Mouse (Mus musculus) embryonic fibroblast, embryonic 13.5 days (primary cell): ENCODE results near the gene Map3k13.

Experiments
- CTCF ChIP-seq: IDR thresholded peaks from 2 replicates; pipeline ENCODE4 v1.5.1; 2011; ENCODE audit warnings: mild to moderate bottlenecking, control low read depth, low read length, moderate library complexity, borderline replicate concordance; ENCODE audit not compliant: insufficient read depth
- POLR2A ChIP-seq: IDR thresholded peaks from 2 replicates; pipeline ENCODE4 v1.6.1; 2011; ENCODE audit warnings: low read depth, mild to moderate bottlenecking, control low read depth, low read length, moderate library complexity

DNA sequence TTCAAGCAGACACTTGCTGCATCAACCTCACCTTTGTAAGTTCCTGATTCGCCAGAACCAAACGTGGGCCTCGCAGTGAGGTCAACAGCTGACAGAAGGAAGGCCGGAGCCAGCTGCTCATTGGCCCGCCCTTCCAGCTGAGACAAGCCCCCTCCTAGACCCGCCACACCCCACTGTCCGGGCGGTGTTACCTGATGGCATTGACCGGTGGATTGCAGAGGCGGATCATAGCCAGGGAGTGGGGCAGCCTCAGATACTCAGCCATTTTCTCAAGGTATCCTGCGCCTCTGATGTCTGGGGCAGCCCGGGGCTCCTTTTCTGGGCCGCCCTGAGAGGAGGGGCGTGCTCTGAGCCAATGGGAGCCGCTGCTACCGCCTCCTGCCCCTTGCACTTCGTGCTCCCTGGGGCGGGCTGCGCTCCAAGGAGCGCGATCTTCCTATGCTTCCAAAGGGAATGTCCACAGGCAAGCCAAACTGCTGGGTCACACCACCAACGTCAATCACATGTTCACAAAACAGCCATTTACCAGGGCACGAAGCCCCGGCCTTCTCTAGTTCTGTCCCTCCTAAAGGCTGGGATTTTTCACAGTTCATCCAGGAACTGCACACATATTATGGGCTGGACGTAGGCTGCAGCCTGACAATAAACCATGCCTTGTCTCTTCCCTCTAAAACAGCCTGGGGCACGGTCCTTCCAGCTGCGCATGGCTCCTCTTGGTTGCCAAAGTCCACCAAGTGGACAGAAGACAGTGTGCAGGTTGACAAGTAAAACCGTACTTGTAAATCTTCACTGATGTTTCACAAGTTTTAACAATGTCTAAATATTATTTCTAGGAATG lies 6.4 kb upstream of the Map3k13 start, which contains the start of gene Ehhadh:
- TF ChIP-seq CTCF: no peak
- peak; percentile 77 for TF ChIP-seq POLR2A
